Mouse (Mus musculus) liver, adult (tissue): ENCODE data around the gene Dstyk.

Source experiments
- GATA4 ChIP-seq: IDR thresholded peaks from 2 replicates; pipeline ENCODE4 v1.6.1; 2014; ENCODE audit warnings: mild to moderate bottlenecking, low read length; ENCODE audit not compliant: insufficient replicate concordance

Gene Dstyk

DNA sequence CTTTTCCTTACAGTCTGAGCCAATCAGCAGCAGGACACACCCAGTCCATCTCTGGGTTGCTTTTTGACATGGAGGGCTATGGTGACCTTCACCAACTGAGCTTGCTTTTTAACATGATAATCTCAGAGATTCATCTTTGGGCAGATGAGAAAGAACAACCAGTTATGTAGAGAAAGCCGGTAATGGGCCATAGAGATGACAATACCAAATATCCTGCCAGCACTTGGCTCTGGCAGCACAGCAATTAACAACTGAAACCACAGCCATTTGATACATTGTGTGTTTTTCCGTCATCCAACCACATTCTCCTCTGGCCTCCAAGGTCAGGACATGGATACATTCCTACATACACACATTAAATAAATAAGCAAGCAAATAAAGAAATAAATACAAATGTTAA lies 53.7 kb downstream of the Dstyk start:
- no peak for TF ChIP-seq GATA4

DNA sequence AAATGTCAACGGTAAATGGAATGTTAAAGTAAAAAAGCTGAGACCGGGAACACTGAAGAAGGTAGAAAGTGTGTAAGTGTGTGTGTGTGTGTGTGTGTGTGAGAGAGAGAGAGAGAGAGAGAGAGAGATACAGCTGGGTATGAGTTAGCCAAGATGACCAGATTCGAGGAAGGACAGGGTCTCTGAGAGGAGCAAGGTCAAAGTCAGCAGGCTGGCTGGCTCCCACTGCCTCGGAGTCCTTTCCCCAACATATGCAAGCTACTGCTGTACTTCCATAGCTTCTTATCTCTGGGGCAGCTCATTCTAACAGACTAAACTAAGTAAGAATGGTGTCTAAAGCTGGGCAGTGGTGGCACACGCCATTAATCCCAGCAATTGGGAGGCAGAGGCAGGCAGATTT lies 54.1 kb downstream of the Dstyk start:
- no peak for TF ChIP-seq GATA4

DNA sequence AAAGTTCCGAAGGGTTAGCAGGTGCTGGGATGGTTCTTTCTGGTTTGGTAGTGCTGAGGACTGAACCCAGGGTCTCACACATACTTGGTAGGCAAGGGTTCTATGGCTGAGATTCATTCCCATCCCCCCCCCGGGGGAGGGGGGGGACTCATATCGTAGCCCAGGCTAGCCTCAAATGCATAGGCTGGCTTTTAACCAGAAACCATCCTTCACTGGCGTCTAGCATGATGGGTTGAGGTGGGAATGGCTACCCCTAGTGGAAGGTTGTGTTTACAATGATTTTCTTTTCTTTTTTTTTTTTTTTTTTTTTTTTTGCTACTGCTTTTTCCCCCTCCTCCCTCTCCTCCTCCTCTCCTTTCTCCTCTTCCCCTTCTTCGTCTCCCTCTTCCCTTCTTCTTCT lies 55.2 kb downstream of the Dstyk start:
- no peak for TF ChIP-seq GATA4

DNA sequence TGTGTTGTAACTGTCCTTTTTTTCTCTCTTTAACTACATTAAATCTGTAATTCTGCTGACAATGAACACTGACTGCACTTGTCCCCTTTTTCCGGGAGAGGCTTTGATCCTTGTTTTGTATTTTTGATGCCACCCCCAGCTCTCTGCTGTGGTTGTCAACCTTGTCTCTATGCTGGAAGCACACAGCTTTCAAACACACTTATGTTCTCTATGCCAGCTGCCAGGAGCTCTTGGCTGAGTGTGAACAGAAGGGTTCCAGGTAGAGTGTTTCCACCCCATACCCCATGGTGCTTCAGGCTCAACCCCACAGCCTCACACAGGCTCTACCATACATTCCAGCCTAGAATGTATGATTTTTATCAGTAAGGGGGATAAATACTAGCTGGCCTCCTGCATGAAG lies 57.1 kb downstream of the Dstyk start:
- TF ChIP-seq GATA4, result no peak

DNA sequence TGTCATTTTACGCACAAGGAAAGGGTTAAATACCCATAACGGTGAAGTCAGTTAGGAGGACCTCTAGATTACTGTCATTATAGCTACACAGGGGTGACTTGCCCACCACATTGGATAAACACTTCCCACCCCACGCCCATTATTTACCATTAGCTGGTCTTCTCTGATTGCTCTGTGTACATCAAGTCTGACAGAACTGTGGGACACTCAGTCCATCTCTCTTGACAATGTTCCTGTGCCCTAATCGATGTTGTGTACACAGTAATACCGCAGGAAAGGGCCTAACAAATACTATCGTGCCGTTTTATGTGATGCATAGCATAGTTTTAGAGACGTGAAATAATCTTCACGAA lies 59.2 kb downstream of the Dstyk start:
- TF ChIP-seq GATA4, result no peak

DNA sequence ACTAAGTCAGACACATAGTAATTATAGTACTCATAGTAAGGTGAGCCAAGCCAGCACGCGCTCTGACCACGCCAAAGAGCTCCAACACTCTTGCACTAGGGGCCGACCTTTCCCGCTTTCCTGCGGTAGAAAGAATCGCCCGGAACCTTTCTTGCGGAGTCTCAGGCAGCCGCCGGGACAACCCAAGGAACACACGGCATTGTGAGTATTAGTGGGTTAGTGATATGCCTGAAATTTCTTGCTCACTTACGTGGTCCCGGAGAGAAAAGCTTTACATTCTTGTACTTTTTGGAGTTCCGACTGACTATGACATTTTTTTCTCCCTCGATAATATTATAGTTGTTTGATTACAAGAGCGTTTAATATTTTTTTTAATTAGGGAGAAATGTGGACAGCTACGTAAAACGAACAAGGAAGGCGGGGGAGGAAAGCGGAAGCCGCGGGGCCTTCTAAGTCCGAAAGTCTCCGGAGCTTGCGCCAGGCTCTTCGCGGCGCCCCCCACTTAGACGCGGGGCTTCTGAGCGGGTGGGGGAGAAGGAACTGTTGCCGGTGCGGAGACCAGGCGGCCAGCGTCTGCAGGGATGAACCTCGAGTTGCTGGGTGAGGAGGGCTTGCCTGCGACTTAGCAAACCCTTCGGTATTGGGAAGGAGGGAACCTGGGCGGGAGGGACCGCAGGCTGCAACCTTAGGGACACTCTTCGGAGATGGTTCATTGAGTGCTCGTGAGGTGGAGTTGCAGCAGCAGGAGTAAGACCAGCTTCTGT lies 59.8 kb downstream of the Dstyk start, which contains the start of gene Rbbp5:
Rbbp5 (plus strand) TSS at position 438 of the 764 bp plus-strand sequence.
- TF ChIP-seq GATA4, result no peak

DNA sequence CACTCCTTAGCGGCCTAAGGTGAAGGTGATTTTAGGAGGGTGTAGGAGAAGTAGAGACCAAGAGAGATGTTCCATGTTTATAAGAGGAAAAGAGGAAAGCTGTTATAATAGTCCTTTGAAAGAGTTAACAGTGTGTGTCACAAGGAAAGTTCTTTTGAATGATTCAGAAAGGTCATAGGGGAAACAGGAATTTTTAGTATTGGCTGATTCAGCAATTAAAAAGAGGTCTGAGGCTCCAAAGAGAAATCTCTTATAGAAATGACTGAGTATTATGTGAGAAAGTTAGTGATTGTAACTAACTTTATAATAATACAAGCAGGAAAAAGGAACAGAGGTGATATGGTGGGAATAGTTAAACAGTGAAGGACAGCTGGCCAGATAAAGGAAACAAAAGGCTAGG lies 62.1 kb downstream of the Dstyk start:
- TF ChIP-seq GATA4, result no peak

DNA sequence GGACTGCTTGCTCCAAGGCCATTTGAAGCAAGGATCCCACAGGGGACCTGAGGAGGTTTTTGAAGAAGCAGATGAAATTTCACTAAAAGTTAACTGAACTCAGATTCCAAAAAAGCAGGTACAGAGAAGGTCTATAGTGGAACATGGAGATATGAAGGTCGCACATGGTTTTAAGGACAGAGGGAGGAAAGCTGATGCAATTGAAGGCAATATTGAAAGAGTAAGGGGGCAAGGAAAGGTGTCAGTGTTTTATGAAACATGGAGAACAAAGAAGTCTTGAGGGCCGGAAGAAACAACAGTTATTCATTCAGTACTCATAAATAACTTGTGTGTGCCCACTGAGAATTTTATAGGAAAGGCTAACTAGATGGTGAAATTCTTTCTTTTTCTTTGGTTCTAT lies 64.3 kb downstream of the Dstyk start:
- TF ChIP-seq GATA4, result no peak

DNA sequence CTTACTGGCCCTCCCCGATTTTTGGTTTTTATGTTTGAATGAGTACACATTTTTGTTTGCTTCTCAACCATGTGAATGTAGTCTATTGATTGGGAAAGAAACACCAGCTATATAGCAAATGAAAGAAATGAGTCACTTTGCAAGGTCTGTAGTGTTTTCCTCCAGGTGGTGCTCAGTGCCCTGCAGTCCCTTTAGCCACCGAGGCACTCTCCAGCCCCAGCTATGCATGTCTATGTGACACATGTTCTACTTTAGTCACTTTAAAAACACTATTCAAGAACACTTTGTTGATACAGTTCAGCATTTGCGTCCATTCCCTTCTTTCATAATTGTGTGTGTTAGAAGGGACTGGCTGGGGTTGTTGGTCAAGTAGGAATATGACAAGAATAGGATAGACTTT lies 65.9 kb downstream of the Dstyk start:
- TF ChIP-seq GATA4, result no peak

DNA sequence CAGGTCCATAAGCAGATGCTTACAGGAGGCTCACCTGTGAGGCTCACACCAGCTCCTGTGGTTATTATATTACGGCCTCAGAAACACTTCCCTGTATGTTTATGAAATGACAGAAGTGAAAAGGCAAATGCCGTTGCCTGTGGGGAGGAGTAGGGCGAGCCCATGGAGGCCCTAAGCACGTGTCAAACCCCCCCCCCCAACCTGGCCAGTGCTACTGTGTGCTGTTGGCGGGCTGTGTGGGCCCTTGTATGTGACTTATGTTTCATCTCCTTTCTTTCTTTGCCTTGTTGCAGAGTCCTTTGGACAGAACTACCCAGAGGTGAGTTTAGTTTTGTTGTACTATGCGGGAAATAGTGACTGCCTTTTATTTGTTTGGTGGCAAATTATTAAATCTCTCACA lies 66.4 kb downstream of the Dstyk start:
- no peak for TF ChIP-seq GATA4

DNA sequence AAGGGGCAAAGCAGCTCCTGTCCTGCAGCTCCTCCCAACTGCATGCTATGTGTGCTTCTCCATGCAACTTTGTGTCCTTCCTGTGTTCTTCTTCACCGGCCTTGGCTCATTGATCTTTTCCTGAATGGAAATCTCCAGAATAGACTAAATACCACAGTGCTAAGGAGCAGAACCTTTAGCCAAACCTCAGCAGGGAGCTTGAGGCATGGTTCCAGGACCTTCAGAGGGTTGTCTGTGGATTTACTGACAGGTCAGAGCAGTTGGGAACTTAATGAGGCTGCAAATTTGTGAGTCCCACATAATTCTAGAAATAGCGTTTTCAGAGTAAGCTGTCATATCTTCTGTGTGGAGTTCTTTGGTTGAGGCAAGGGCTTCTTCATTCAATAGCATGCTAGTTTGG lies 83.2 kb downstream of the Dstyk start:
- TF ChIP-seq GATA4, result no peak

DNA sequence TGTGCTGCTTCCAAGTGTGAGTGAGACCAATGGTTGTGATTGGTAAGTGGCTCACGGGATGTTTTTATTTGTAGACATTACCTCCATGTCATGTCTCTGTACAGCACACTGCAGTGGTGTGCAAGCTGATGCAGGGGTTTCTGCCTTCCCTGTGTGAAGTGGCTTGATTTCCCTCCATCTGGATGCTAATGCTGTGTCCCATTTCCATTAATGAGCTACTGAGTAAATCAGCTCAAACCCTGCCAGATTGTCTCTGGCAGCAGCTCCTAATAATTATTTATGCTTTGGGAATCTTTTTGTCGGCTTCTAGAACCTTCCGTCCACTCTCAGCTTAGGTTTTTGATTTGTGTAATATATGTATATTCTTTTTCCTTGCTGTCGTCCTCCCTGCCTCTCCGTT lies 87.8 kb downstream of the Dstyk start:
- no peak for TF ChIP-seq GATA4

DNA sequence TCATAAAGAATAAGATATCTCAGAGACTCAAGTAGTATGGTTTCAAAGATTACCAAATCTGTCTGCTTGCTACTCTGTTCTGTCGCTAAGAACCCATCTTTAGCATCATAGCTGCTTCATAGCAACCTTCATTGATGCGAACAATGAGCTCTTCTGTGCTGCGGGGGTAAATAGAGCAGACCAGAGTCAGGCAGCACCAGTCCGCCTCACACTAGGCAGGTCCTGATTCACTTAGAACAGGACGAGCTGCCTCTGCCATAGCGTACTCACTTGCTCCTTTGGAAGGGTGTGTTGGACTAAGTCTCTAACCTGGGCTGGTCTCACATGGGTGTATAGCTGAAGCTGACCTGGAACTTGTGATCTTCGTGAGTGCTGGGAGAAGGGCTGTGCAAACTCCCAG lies 88.7 kb downstream of the Dstyk start, which contains the start of gene Tmem81:
Tmem81 (plus strand) TSS at position 173 of the 400 bp plus-strand sequence.
- TF ChIP-seq GATA4, result no peak

DNA sequence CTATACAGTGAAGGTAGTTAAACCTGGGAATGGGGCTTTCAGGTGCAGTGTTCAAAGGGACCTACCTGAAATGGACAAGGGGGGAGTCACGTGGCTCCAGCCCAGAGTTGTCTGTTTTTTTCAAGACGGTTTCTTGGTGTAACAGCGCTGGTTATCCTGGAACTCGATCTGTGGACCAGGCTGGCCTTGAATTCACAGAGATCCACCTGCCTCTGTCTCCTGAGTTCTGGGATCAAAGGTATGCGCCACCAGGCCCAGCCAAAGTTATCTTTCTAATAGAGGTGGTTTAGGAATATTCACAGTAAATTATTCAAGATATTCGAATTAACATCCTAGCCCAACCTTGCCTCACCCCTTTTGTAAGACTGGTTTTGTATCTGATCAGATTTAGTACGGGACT lies 89.3 kb downstream of the Dstyk start:
- no peak for TF ChIP-seq GATA4

DNA sequence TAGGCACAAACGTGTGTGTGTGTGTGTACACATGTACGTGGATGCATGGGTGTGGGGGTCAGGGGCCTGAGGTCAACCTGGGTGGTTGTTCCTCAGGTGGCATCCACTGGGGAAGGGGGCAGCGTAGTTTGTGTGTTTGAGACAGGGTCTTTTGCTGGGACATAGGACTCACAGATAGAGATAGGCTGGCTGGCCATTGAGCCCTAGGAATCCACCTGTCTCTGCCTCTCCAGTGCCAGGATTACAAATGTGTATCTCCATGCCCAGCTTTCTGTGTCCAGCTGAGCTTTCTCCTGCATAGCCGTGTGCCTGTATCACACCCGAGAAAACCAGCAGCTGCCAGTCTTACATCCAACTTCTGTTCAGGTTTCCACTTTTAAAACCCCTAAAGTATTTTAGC lies 92.4 kb downstream of the Dstyk start:
- TF ChIP-seq GATA4, result no peak

DNA sequence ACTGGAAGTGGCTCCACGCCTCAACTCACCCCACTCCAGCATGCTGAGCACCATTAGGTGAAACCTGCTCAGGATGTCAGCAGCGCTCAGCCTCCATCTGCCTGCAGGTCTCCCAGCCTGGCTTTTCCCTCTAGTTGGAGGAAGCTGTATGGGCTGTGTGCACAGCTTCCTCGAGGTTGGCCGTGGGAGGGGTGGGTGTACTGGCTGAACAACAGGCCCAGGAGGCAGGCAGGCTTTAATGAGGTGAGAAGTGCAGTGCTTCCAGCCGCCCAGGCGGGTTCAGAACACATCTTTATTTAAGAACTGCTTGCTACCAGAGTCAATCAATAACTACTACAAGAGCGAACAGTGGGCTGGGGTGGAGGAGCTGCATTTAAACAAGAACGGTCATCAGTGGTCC lies 94.2 kb downstream of the Dstyk start:
- no peak for TF ChIP-seq GATA4

DNA sequence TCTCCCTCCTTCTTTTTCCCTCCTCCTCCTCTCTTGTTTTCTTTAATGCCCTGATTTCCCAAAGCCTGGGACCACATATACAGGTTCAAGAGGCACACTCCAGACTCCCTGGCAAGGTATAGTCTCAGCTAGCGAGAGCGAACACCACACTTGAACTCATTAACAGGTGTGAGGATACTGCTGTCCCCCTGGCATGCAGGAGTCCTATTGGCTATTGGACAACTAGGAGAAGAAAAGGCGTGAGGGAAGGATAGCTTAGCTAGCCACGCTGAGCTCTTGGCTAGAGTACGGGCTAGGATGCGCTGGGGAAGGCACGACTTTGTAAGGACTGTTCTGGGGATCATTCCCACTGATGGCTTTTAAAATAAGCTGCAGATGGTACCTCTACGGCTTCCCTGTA lies 94.8 kb downstream of the Dstyk start:
- TF ChIP-seq GATA4, result no peak
